Mouse (Mus musculus) CH12.LX (cell line): ENCODE data around the gene Dip2b. TPM values are rescaled to one million over a fixed set of nuclear protein-coding genes. Genes with fewer than 3 reads are reported as not detected.

Source experiments
- DNase-seq: peaks from one replicate; pipeline ENCODE4 v3.0.0-alpha.2; 2013; ENCODE audit errors: extremely low read depth
- H3K27ac ChIP-seq: 2 replicates; pipeline ENCODE4 v1.5.1; 2012; ENCODE audit warnings: low read depth, mild to moderate bottlenecking, control low read depth, moderate library complexity; ENCODE audit not compliant: insufficient read depth
- H3K27me3 ChIP-seq: replicated peaks from 2 replicates; pipeline ENCODE3; 2012; ENCODE audit warnings: inconsistent platforms
- H3K36me3 ChIP-seq, 2 experiments: replicated peaks in 1 of 2; 2 replicates each; pipeline versions ENCODE3 to v1.6.1; 2012; ENCODE audit warnings: inconsistent platforms in 1 of 2, low read length in 1 of 2, mild to moderate bottlenecking in 1 of 2, mixed read lengths in 1 of 2, moderate library complexity in 1 of 2; ENCODE audit not compliant: control insufficient read depth in 1 of 2, insufficient read depth in 1 of 2
- H3K4me1 ChIP-seq, 2 experiments: 2 replicates each; pipeline ENCODE4 v1.6.1; 2012; ENCODE audit warnings: inconsistent platforms in 1 of 2, moderate library complexity in 1 of 2; ENCODE audit not compliant: insufficient read depth in 2 of 2, control insufficient read depth in 1 of 2
- H3K4me2 ChIP-seq: 2 replicates; pipeline ENCODE4 v1.6.1; 2012; ENCODE audit warnings: low read depth, mild to moderate bottlenecking, control low read depth; ENCODE audit not compliant: poor library complexity, insufficient read depth, severe bottlenecking
- H3K4me3 ChIP-seq, 3 experiments: fragments of 150-350 bp in 1 of 3; sonication (generic) in 1 of 3; replicated peaks in 1 of 3; 2 replicates each; pipeline versions ENCODE3 to v1.5.1; 2011 to 2012; ENCODE audit warnings: low read depth in 2 of 3, low read length in 2 of 3, mild to moderate bottlenecking in 2 of 3, moderate library complexity in 2 of 3, control low read depth in 1 of 3, improper control_type of control experiment in 1 of 3, inconsistent platforms in 1 of 3, mixed read lengths in 1 of 3; ENCODE audit not compliant: poor library complexity in 1 of 3
- H3K79me2 ChIP-seq: replicated peaks from 2 replicates; pipeline ENCODE4 v1.6.1; 2012; ENCODE audit warnings: mild to moderate bottlenecking, moderate library complexity; ENCODE audit not compliant: control insufficient read depth, poor library complexity, insufficient read depth, severe bottlenecking; ENCODE audit errors: extremely low read depth
- H3K9ac ChIP-seq: 2 replicates; pipeline ENCODE4 v1.6.1; 2012; ENCODE audit warnings: low read depth, mild to moderate bottlenecking, control low read depth, moderate library complexity; ENCODE audit not compliant: insufficient read depth
- H3K9me3 ChIP-seq: replicated peaks from 2 replicates; pipeline ENCODE3; 2012; ENCODE audit warnings: low read length, inconsistent platforms, mixed read lengths
- CHD2 ChIP-seq: IDR thresholded peaks from 2 replicates; pipeline ENCODE4 v1.6.1; 2011; ENCODE audit warnings: low read length, improper control_type of control experiment
- CTCF ChIP-seq, 2 experiments: IDR thresholded peaks in 1 of 2; conservative IDR thresholded peaks in 1 of 2; 2 replicates each; pipeline ENCODE4 v1.5.1; 2011 to 2012; ENCODE audit warnings: low read depth in 2 of 2, low read length in 2 of 2, improper control_type of control experiment in 1 of 2, inconsistent platforms in 1 of 2, mild to moderate bottlenecking in 1 of 2, moderate library complexity in 1 of 2
- ETS1 ChIP-seq: conservative IDR thresholded peaks from 2 replicates; pipeline ENCODE4 v1.6.1; 2012; ENCODE audit warnings: low read depth, mild to moderate bottlenecking, inconsistent platforms, low read length, improper control_type of control experiment, moderate library complexity
- JUN ChIP-seq: IDR thresholded peaks from 2 replicates; pipeline ENCODE4 v1.6.1; 2011; ENCODE audit warnings: low read depth, mild to moderate bottlenecking, low read length, improper control_type of control experiment, moderate library complexity; ENCODE audit not compliant: insufficient read depth
- MAFK ChIP-seq: IDR thresholded peaks from 2 replicates; pipeline ENCODE4 v1.6.1; 2011; ENCODE audit warnings: low read length, improper control_type of control experiment; ENCODE audit not compliant: insufficient replicate concordance
- MXI1 ChIP-seq: IDR thresholded peaks from 2 replicates; pipeline ENCODE4 v1.6.1; 2011; ENCODE audit warnings: mild to moderate bottlenecking, low read depth, low read length, improper control_type of control experiment
- NRF1 ChIP-seq: IDR thresholded peaks from 2 replicates; pipeline ENCODE4 v1.6.1; 2014; ENCODE audit warnings: low read depth, mild to moderate bottlenecking, inconsistent platforms, low read length, improper control_type of control experiment, moderate library complexity
- PAX5 ChIP-seq: IDR thresholded peaks from 2 replicates; pipeline ENCODE4 v1.6.1; 2012; ENCODE audit warnings: low read length, inconsistent platforms, mixed read lengths
- RCOR1 ChIP-seq: conservative IDR thresholded peaks from 2 replicates; pipeline ENCODE4 v1.6.1; 2012; ENCODE audit warnings: low read depth, mild to moderate bottlenecking, inconsistent platforms, low read length, improper control_type of control experiment
- SIN3A ChIP-seq: IDR thresholded peaks from 2 replicates; pipeline ENCODE4 v1.6.1; 2012; ENCODE audit warnings: low read length, improper control_type of control experiment, inconsistent platforms
- SMC3 ChIP-seq: IDR thresholded peaks from 2 replicates; pipeline ENCODE4 v1.6.1; 2011; ENCODE audit warnings: low read depth, low read length, improper control_type of control experiment
- TBP ChIP-seq: conservative IDR thresholded peaks from 2 replicates; pipeline ENCODE4 v1.6.1; 2011; ENCODE audit warnings: low read depth, low read length, improper control_type of control experiment
- TCF12 ChIP-seq: IDR thresholded peaks from 2 replicates; pipeline ENCODE4 v1.6.1; 2014; ENCODE audit warnings: low read depth, mild to moderate bottlenecking, inconsistent platforms, low read length, improper control_type of control experiment
- UBTF ChIP-seq: IDR thresholded peaks from 2 replicates; pipeline ENCODE4 v1.6.1; 2012; ENCODE audit warnings: low read depth, mild to moderate bottlenecking, inconsistent platforms, low read length, improper control_type of control experiment, moderate library complexity
- USF2 ChIP-seq: conservative IDR thresholded peaks from 2 replicates; pipeline ENCODE4 v1.6.1; 2011; ENCODE audit warnings: low read depth, low read length, improper control_type of control experiment
- ZKSCAN1 ChIP-seq: IDR thresholded peaks from 2 replicates; pipeline ENCODE4 v1.6.1; 2012; ENCODE audit warnings: low read depth, inconsistent platforms, low read length, improper control_type of control experiment, borderline replicate concordance
- ZMIZ1 ChIP-seq: IDR thresholded peaks from 2 replicates; pipeline ENCODE4 v1.6.1; 2012; ENCODE audit warnings: low read depth, mild to moderate bottlenecking, inconsistent platforms, low read length, improper control_type of control experiment
- dilution Hi-C: fragments of 300-500 bp; cut with MboI; formaldehyde crosslinking; loops from 2 replicates; pipeline ENCODE4 v1.14.3; 2020; ENCODE audit warnings: low sequenced_read_pairs; ENCODE audit not compliant: extremely low pct_unique_long_range_greater_than_20kb, extremely low pct_ligation_motif_present
- in situ Hi-C: fragments of 300-500 bp; cut with MboI; formaldehyde crosslinking; loops from 3 replicates; pipeline ENCODE4 v1.14.3; 2019; ENCODE audit warnings: low sequenced_read_pairs, low pct_ligation_motif_present, low pct_unique_long_range_greater_than_20kb, mixed read lengths
- polyA plus RNA-seq: library from polyadenylated mRNA; unstranded; fragments of >175 nt; gene quantifications from 2 replicates; pipeline ENCODE4 v1.2.1, GENCODE M21; 2012; ENCODE audit warnings: low read depth; ENCODE audit not compliant: insufficient read length
- total RNA-seq, 2 experiments: library from RNA; depleted of rRNA; stranded (reverse); fragments of 300-350 nt in 1 of 2; fragments of >200 nt in 1 of 2; gene quantifications; 2 replicates each; pipeline ENCODE4 v1.2.3; 2012 to 2014

The Dip2b gene
- total and polyA plus RNA-seq, 3 experiments = 15.7 to 18.2 (median 16.7) TPM

DNA sequence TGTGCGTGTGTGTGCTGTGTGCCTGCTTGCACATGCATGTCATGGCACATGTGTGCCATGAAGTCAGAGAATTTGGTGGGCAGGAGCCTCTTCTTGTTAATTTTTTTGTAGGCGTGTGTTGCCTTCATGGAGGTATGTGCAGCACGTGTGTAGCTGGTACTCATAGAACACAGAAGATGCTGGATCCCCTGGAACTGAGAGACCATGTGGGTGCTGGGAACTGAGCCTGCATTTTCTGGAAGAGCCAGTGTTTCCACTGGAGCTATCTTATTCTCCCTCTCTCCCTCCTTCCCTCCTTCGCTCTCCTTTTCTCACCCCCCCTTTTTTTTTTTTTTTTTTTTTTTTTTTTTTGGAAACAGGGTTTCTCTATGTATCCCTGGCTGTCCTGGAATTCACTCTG, 30.6 kb downstream of the Dip2b start:
- H3K79me2 ChIP-seq = peaks cover 6% of the 10 kb centered on the region
- no peak overlapping the region for H3K4me3 ChIP-seq
- TF ChIP-seq TBP = no peak
- TF ChIP-seq CHD2 = no peak
- TF ChIP-seq ETS1 = no peak
- TF ChIP-seq SIN3A = no peak
- peaks cover 8 to 45% of the 10 kb centered on the region in 2 experiments for H3K4me1 ChIP-seq
- H3K4me2 ChIP-seq = no peak overlapping the region
- H3K9ac ChIP-seq = no peak overlapping the region
- H3K27me3 ChIP-seq = no peaks in the 10 kb centered on the region
- in situ Hi-C loops (no loop called here), dilution Hi-C loops (no loop called here)
- H3K27ac ChIP-seq = no peak overlapping the region
- no peaks in the 10 kb centered on the region for H3K9me3 ChIP-seq
- DNase-seq = no peak
- peaks cover 3 to 29% of the 10 kb centered on the region in 2 experiments for H3K36me3 ChIP-seq

DNA sequence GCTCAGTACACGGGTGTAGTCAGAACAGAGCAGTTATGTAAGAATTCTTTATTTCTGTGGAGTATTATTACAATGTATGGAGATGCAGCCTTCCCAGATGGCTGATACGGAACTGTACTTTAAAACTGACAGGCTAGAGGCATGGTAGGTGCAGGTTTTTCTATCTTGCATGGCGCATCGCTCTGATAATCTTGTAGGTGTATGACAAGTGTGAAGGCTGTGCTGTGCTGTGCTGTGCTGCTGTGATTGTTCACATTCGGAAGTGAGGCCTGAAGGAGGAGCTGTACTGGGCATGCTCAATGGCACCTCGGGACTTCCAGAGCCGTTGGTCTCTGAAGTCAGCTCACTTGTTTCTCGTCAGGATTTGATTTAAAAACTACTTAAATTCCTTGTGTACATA, 31.6 kb downstream of the Dip2b start:
- no peaks in the 10 kb centered on the region for H3K27me3 ChIP-seq
- H3K4me2 ChIP-seq = no peak overlapping the region
- no peak for DNase-seq
- dilution Hi-C loops = no loop called here
- no peak overlapping the region for H3K9ac ChIP-seq
- in situ Hi-C loops = no loop called here
- H3K36me3 ChIP-seq = peaks cover 3 to 29% of the 10 kb centered on the region in 2 experiments
- no peak overlapping the region for H3K4me3 ChIP-seq
- H3K79me2 ChIP-seq = peaks cover 6% of the 10 kb centered on the region
- H3K27ac ChIP-seq = no peak overlapping the region
- no peaks in the 10 kb centered on the region for H3K9me3 ChIP-seq
- peaks cover 11 to 52% of the 10 kb centered on the region in 2 experiments for H3K4me1 ChIP-seq
- TF ChIP-seq CHD2 = no peak
- TF ChIP-seq MXI1 = no peak
- no peak for TF ChIP-seq NRF1
- TF ChIP-seq ZKSCAN1 = no peak
- no peak for TF ChIP-seq UBTF
- TF ChIP-seq SMC3 = no peak
- TF ChIP-seq JUN = no peak
- no peak for TF ChIP-seq CTCF (conservative IDR thresholded peaks at IDR 0.05 in 1 of 2, IDR thresholded peaks at IDR 0.05 in 1 of 2; ENCODE audit: low read depth in 2 of 2, low read length in 2 of 2)
- TF ChIP-seq TCF12 = no peak
- TF ChIP-seq USF2 = no peak

DNA sequence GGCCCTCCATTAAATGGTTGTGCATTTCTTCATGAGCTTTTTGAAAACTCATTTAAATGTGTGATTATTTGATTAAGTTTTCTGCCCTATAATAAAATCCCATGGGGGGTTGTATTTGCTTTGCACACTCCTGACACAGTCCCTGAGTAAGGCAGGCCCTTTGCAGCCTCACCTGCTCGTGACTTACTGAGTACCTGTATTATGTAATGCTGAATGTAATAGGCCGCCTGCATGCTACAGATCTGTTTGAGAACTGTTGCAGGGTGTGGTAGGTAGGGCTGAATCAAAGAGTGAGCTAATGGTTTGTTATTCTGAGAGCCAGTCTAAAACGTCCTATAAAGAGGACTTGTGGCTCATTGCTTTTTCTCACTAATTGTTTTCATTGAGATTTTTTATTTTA, 33.4 kb downstream of the Dip2b start:
- Histone ChIP-seq H3K27me3 (no peaks in the 10 kb centered on the region), H3K27ac (no peak overlapping the region), H3K4me1 (peaks cover 5 to 43% of the 10 kb centered on the region in 2 experiments), H3K79me2 (peaks cover 3% of the 10 kb centered on the region), H3K4me3 (no peak overlapping the region)
- DNase-seq = no peak
- no peak for TF ChIP-seq MAFK
- TF ChIP-seq TCF12 = no peak
- TF ChIP-seq ZMIZ1 = no peak
- no peak for TF ChIP-seq RCOR1
- TF ChIP-seq PAX5 = no peak
- TF ChIP-seq, all 38 proteins: peak for 0
- in situ Hi-C loops = no loop called here
- Histone ChIP-seq H3K36me3 (peaks cover 0 to 30% of the 10 kb centered on the region in 2 experiments), H3K9ac (no peak overlapping the region), H3K9me3 (no peaks in the 10 kb centered on the region), H3K4me2 (no peak overlapping the region)
- dilution Hi-C loops = no loop called here
